Mouse (Mus musculus) liver, adult 2 months (tissue): ENCODE measurements around the gene Clmp.

Source experiments
- CTCF ChIP-seq: fragments of 200-500 bp; IDR thresholded peaks from 2 replicates; pipeline ENCODE4 v1.5.1; 2011; ENCODE audit warnings: low read depth, low read length, control low read depth
- POLR2A ChIP-seq: fragments of 200-500 bp; IDR thresholded peaks from 2 replicates; pipeline ENCODE4 v1.6.1; 2011; ENCODE audit warnings: low read length, control low read depth; ENCODE audit not compliant: insufficient read depth; ENCODE audit errors: extremely low read depth

- no peak for TF ChIP-seq POLR2A
- no peak for TF ChIP-seq CTCF
These were observed 35.8 kb upstream of the Clmp start for GRCm38 (mm10) chr9:40649983-40650382.
